ENCODE assay signal across 13 mouse cellular contexts in the genomic region with DNA sequence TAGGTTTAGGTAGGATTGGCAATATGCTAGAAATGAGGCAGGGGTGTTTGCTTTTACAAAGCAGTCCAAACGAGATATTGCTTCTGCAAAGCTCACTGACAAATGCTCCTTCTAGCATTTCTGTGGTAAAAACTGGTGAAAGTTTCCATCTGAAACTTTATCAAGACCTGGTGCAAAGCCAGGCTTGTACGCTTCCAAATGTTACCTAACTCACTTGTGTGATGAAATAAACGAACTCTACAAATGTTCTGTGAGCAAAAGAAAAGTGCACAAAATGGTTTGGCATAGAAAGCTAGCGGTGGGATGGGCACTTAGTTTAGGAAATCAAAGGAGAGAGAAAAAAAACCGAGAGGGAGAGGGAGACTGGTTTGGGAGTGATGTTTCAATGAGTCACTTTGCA.
"Had no signal": no experiment of that assay in that cellular context is flagged by ENCODE, and none has a peak within 500 bp of the region (broad histone marks: within the 10 kb centered on the region; RNA-seq: fewer than 3 reads in every experiment).

No protein-coding gene starts in this region.

- H3K4me1 ChIP-seq: limb, embryonic 13.5 days; liver, embryonic 12.5 days; megakaryocyte, embryonic 14.5 days; midbrain, embryonic 15.5 days had no signal

- H3K9ac ChIP-seq: limb, embryonic 13.5 days; liver, embryonic 12.5 days; midbrain, embryonic 15.5 days; neural tube, embryonic 12.5 days had no signal

- H3K27me3 ChIP-seq: limb, embryonic 13.5 days; liver, embryonic 12.5 days; megakaryocyte, embryonic 14.5 days; midbrain, embryonic 15.5 days; neural tube, embryonic 12.5 days had no signal

- H3K4me3 ChIP-seq: layer of hippocampus, adult 2 months; limb, embryonic 13.5 days; liver, embryonic 12.5 days; megakaryocyte, embryonic 14.5 days; midbrain, embryonic 15.5 days; neural tube, embryonic 12.5 days had no signal

- H3K27ac ChIP-seq: layer of hippocampus, adult 2 months; limb, embryonic 13.5 days; liver, embryonic 12.5 days; midbrain, embryonic 15.5 days; neural tube, embryonic 12.5 days; stomach, postnatal 0 days had no signal

- H3K36me3 ChIP-seq: limb, embryonic 13.5 days; liver, embryonic 12.5 days; midbrain, embryonic 15.5 days; neural tube, embryonic 12.5 days had no signal

- DNase-seq: kidney, adult 9 months; kidney, postnatal 10 days; kidney, postnatal 4 days; left cerebral cortex, postnatal 4 days; lung, postnatal 4 days; thymus, postnatal 4 days had no signal
